Mouse (Mus musculus): Measurements from ENCODE around the gene Mroh9. TPM values are rescaled to one million over a fixed set of nuclear protein-coding genes. Genes with fewer than 3 reads are reported as not detected.

The Mroh9 gene
- total RNA-seq (2014; rRNA removed; ENCODE audit: low replicate concordance) (not detected in 2 replicates), polyA plus RNA-seq (2015; fragmentation: Nextera tagmentation; extraction: Ambion mirVana) (not detected in 2 replicates)

DNA sequence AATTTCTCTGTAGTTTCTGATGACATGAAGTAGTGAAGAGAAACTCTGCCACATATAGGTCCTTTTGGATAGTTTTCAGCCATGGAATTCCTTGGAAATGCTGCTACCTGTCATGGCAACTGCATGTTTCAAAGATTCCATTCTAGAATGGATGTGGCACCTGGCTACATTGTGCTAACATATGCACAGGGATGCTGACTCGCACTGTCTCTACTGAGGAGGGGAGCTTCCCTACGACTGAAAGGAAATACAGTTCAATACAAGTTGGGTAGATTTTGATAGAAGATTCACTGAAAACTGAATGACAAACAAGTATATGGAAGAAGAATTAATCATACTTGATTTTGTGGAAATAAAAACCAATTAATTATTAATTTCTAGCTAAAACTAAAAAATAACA, at the start of gene Mroh9:
Gene Mroh9, minus strand, starts transcription at position 101 of the 400 bp plus-strand sequence.
- Histone ChIP-seq H3K27ac (ENCODE audit: low read depth) (no peak within 1 kb of the TSS), H3K27me3 (ENCODE audit: control insufficient read depth, insufficient read depth, low read length) (no peaks in the 10 kb centered on the region), H3K36me3 (replicated peaks; ENCODE audit: control insufficient read depth, insufficient read depth, low read length) (no peaks in the 10 kb centered on the region), H3K9ac (replicated peaks; ENCODE audit: low read depth, low read length) (no peak within 1 kb of the TSS), H3K4me2 (ENCODE audit: low read depth, low read length) (no peak within 1 kb of the TSS), H3K4me3 (ENCODE audit: low read depth, low read length) (no peak within 1 kb of the TSS), H3K9me3 (replicated peaks; ENCODE audit: control insufficient read depth, low read length) (no peaks in the 10 kb centered on the region), H3K4me1 (ENCODE audit: control insufficient read depth, insufficient read depth) (no peaks in the 10 kb centered on the region)
- TF ChIP-seq CTCF (IDR thresholded peaks at IDR 0.05; ENCODE audit: low read depth), result no peak
- no peak for TF ChIP-seq EP300 (IDR thresholded peaks at IDR 0.05; ENCODE audit: low read depth)
- 83% methylated on average over 2 of the region's 2 CpGs for WGBS
- DNase-seq (ENCODE audit: low spot score) (no peak), ATAC-seq (ENCODE audit: insufficient read depth, low read depth) (no peak)

DNA sequence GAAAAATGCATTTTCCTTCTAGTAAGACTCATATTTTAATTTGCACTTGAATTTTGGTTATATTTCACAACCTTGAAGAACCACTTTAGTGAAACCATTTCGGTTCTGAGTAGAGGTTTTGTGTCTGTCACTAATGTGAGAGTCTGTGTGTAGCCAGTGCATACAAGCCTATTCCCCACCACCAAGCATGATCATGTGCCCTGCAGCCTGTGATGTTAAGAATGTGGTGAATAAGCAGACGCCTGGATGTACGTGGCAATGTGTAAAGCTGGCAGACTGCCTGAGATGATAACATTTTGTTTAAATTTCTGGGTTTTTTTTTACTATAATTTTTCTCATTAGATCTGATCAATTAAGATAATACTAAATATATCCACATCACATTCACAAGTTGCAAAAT, 44.5 kb upstream of the Mroh9 start:
- ATAC-seq (ENCODE audit: insufficient read depth, low read depth), result no peak
- Histone ChIP-seq H3K27me3 (ENCODE audit: control insufficient read depth, insufficient read depth, low read length) (no peaks in the 10 kb centered on the region), H3K9ac (replicated peaks; ENCODE audit: low read depth, low read length) (no peak overlapping the region), H3K27ac (ENCODE audit: low read depth) (no peak overlapping the region), H3K36me3 (replicated peaks; ENCODE audit: control insufficient read depth, insufficient read depth, low read length) (no peaks in the 10 kb centered on the region), H3K4me2 (ENCODE audit: low read depth, low read length) (no peak overlapping the region), H3K4me3 (ENCODE audit: low read depth, low read length) (no peak overlapping the region), H3K4me1 (ENCODE audit: control insufficient read depth, insufficient read depth) (no peaks in the 10 kb centered on the region), H3K9me3 (replicated peaks; ENCODE audit: control insufficient read depth, low read length) (no peaks in the 10 kb centered on the region)
- WGBS, result 33% methylated on average over 3 of the region's 3 CpGs
- no peak for DNase-seq (ENCODE audit: low spot score)
- TF ChIP-seq CTCF (IDR thresholded peaks at IDR 0.05; ENCODE audit: low read depth), result no peak
- no peak for TF ChIP-seq EP300 (IDR thresholded peaks at IDR 0.05; ENCODE audit: low read depth)

GRCm38 (mm10) chr1:163129129-163129900, 43.8 kb upstream of the Mroh9 start:
- H3K27ac ChIP-seq (ENCODE audit: low read depth), result no peak overlapping the region
- 76% methylated on average over 9 of the region's 9 CpGs for WGBS
- TF ChIP-seq EP300 (IDR thresholded peaks at IDR 0.05; ENCODE audit: low read depth) (no peak), CTCF (IDR thresholded peaks at IDR 0.05; ENCODE audit: low read depth) (no peak)

GRCm38 (mm10) chr1:163126175-163126881, 40.9 kb upstream of the Mroh9 start:
- DNase-seq (ENCODE audit: low spot score) (no peak), ATAC-seq (ENCODE audit: insufficient read depth, low read depth) (no peak)
- H3K27me3 ChIP-seq (ENCODE audit: control insufficient read depth, insufficient read depth, low read length), result no peaks in the 10 kb centered on the region
- no peak overlapping the region for H3K27ac ChIP-seq (ENCODE audit: low read depth)
- no peaks in the 10 kb centered on the region for H3K4me1 ChIP-seq (ENCODE audit: control insufficient read depth, insufficient read depth)
- TF ChIP-seq CTCF (IDR thresholded peaks at IDR 0.05; ENCODE audit: low read depth) (no peak), EP300 (IDR thresholded peaks at IDR 0.05; ENCODE audit: low read depth) (no peak)
- H3K9me3 ChIP-seq (replicated peaks; ENCODE audit: control insufficient read depth, low read length), result no peaks in the 10 kb centered on the region
- no peak overlapping the region for H3K4me2 ChIP-seq (ENCODE audit: low read depth, low read length)
- no peak overlapping the region for H3K9ac ChIP-seq (replicated peaks; ENCODE audit: low read depth, low read length)
- H3K36me3 ChIP-seq (replicated peaks; ENCODE audit: control insufficient read depth, insufficient read depth, low read length), result no peaks in the 10 kb centered on the region
- H3K4me3 ChIP-seq (ENCODE audit: low read depth, low read length), result no peak overlapping the region
- 54% methylated on average over 7 of the region's 7 CpGs for WGBS

More at GRCm38 (mm10) chr1:163129129-163129900, 43.8 kb upstream of the Mroh9 start:
- no peak for ATAC-seq (ENCODE audit: insufficient read depth, low read depth)
- Histone ChIP-seq H3K9me3 (replicated peaks; ENCODE audit: control insufficient read depth, low read length) (no peaks in the 10 kb centered on the region), H3K27me3 (ENCODE audit: control insufficient read depth, insufficient read depth, low read length) (no peaks in the 10 kb centered on the region), H3K4me2 (ENCODE audit: low read depth, low read length) (no peak overlapping the region), H3K4me3 (ENCODE audit: low read depth, low read length) (no peak overlapping the region), H3K36me3 (replicated peaks; ENCODE audit: control insufficient read depth, insufficient read depth, low read length) (no peaks in the 10 kb centered on the region), H3K4me1 (ENCODE audit: control insufficient read depth, insufficient read depth) (no peaks in the 10 kb centered on the region), H3K9ac (replicated peaks; ENCODE audit: low read depth, low read length) (no peak overlapping the region)
- no peak for DNase-seq (ENCODE audit: low spot score)

- no peaks in the 10 kb centered on the region for H3K27me3 ChIP-seq (ENCODE audit: control insufficient read depth, insufficient read depth, low read length)
- H3K9ac ChIP-seq (replicated peaks; ENCODE audit: low read depth, low read length), result no peak overlapping the region
- no peaks in the 10 kb centered on the region for H3K4me1 ChIP-seq (ENCODE audit: control insufficient read depth, insufficient read depth)
- H3K36me3 ChIP-seq (replicated peaks; ENCODE audit: control insufficient read depth, insufficient read depth, low read length), result no peaks in the 10 kb centered on the region
- no peak overlapping the region for H3K4me2 ChIP-seq (ENCODE audit: low read depth, low read length)
- no peak overlapping the region for H3K4me3 ChIP-seq (ENCODE audit: low read depth, low read length)
- TF ChIP-seq CTCF (IDR thresholded peaks at IDR 0.05; ENCODE audit: low read depth), result no peak
- TF ChIP-seq EP300 (IDR thresholded peaks at IDR 0.05; ENCODE audit: low read depth), result no peak
- ATAC-seq (ENCODE audit: insufficient read depth, low read depth), result no peak
- no peaks in the 10 kb centered on the region for H3K9me3 ChIP-seq (replicated peaks; ENCODE audit: control insufficient read depth, low read length)
- no peak overlapping the region for H3K27ac ChIP-seq (ENCODE audit: low read depth)
- WGBS, result 80% methylated on average over 1 of the region's 1 CpGs
- no peak for DNase-seq (ENCODE audit: low spot score)
Measured at GRCm38 (mm10) chr1:163122414-163122813, 36.9 kb upstream of the Mroh9 start.
